Mouse (Mus musculus) left cerebral cortex, adult 8-10 months (tissue): ENCODE results near the gene S1pr4. TPM values are rescaled to one million over a fixed set of nuclear protein-coding genes. Genes with fewer than 3 reads are reported as not detected.

Experiments
- microRNA-seq, 2 experiments: library from miRNA; unstranded; fragments of <30 nt; microRNA quantifications; one replicate each; pipeline ENCODE4 v1.2.0; 2022
- total RNA-seq, 4 experiments: library from RNA; stranded (reverse); gene quantifications; 2 replicates each; pipeline ENCODE4 v1.2.4; 2022

S1pr4 gene
- total RNA-seq, 4 experiments from 2014 or later: 0.41 to 1.2 (median 0.89) TPM

Small RNAs within 50 kb of the gene (microRNA-seq; reads per million reads assigned to microRNA genes)
- gene Gm25595: 0 reads per million in 2 experiments

Other genes starting within 250 kb of the S1pr4 start
- 100 to 1,000 TPM; 167 to 192 (median 183) TPM for gene Matk, start 247.2 kb downstream of the S1pr4 start, total RNA-seq
- gene Mrpl54, start 233.2 kb downstream of the S1pr4 start, total RNA-seq: 10 to 100 TPM; 39.8 to 51.5 (median 47.8) TPM
- gene Apba3, start 233.2 kb downstream of the S1pr4 start, total RNA-seq: 10 to 100 TPM; 24.3 to 38.6 (median 27.6) TPM
- gene Tjp3, start 208.6 kb downstream of the S1pr4 start, total RNA-seq: under 1 TPM in 3 of 4 experiments, not detected in 1; 0.23 to 1.00 (median 0.27) TPM
- gene Pip5k1c, start 207.2 kb downstream of the S1pr4 start, total RNA-seq: 100 to 1,000 TPM; 355 to 367 (median 361) TPM
- gene Cactin, start 179.0 kb downstream of the S1pr4 start, total RNA-seq: 10 to 100 TPM; 27.7 to 30.9 (median 29.2) TPM
- 1 to 10 TPM in 2 of 4 experiments, under 1 TPM in 2; 0.63 to 1.3 (median 0.93) TPM for gene Tbxa2r, start 171.4 kb downstream of the S1pr4 start, total RNA-seq
- 1 to 10 TPM; 2.0 to 2.3 (median 2.2) TPM for gene Gipc3, start 156.9 kb downstream of the S1pr4 start, total RNA-seq
- gene Hmg20b, start 149.7 kb downstream of the S1pr4 start, total RNA-seq: 10 to 100 TPM; 20.2 to 31.9 (median 27.2) TPM
- gene Mfsd12, start 142.6 kb downstream of the S1pr4 start, total RNA-seq: 10 to 100 TPM; 36.8 to 42.2 (median 37.9) TPM
- 1 to 10 TPM in 3 of 4 experiments, under 1 TPM in 1; 0.77 to 2.4 (median 1.2) TPM for gene 4930404N11Rik, start 134.3 kb downstream of the S1pr4 start, total RNA-seq
- 10 to 100 TPM; 66.8 to 73.4 (median 70.6) TPM for gene Fzr1, start 121.6 kb downstream of the S1pr4 start, total RNA-seq
- gene Dohh, start 115.7 kb downstream of the S1pr4 start, total RNA-seq: 10 to 100 TPM; 81.4 to 89.7 (median 85.5) TPM
- 1 to 10 TPM; 2.0 to 5.2 (median 4.0) TPM for gene Gm48551, start 115.7 kb downstream of the S1pr4 start, total RNA-seq
- 1 to 10 TPM; 2.5 to 3.3 (median 2.6) TPM for gene Gm48552, start 111.1 kb downstream of the S1pr4 start, total RNA-seq
- 1 to 10 TPM in 2 of 4 experiments, under 1 TPM in 2; 0.50 to 1.6 (median 0.84) TPM for gene Smim24, start 107.1 kb downstream of the S1pr4 start, total RNA-seq
- gene Nfic, start 44.5 kb downstream of the S1pr4 start, total RNA-seq: 10 to 100 TPM; 83.3 to 98.1 (median 85.4) TPM
- 100 to 1,000 TPM; 229 to 265 (median 242) TPM for gene Celf5, start 17.4 kb downstream of the S1pr4 start, total RNA-seq
- gene Ncln, start 3.7 kb downstream of the S1pr4 start, total RNA-seq: 10 to 100 TPM; 70.9 to 91.6 (median 73.7) TPM
- 1 to 10 TPM; 3.4 to 6.1 (median 5.3) TPM for gene Gna15, start 24.1 kb upstream of the S1pr4 start, total RNA-seq
- 100 to 1,000 TPM in 3 of 4 experiments, 10 to 100 TPM in 1; 99.3 to 110 (median 101) TPM for gene Gna11, start 45.1 kb upstream of the S1pr4 start, total RNA-seq
- gene Aes, start 59.4 kb upstream of the S1pr4 start, total RNA-seq: 100 to 1,000 TPM; 719 to 760 (median 743) TPM
- 10 to 100 TPM; 36.2 to 42.3 (median 39.2) TPM for gene Tle2, start 74.4 kb upstream of the S1pr4 start, total RNA-seq
- 10 to 100 TPM; 10.3 to 17.2 (median 14.0) TPM for gene Tle6, start 100.9 kb upstream of the S1pr4 start, total RNA-seq
- gene BC025920, start 106.1 kb upstream of the S1pr4 start, total RNA-seq: 1 to 10 TPM; 3.3 to 5.4 (median 3.9) TPM
- 10 to 100 TPM; 21.8 to 27.9 (median 25.2) TPM for gene Sirt6, start 127.7 kb upstream of the S1pr4 start, total RNA-seq
- gene Ankrd24, start 128.4 kb upstream of the S1pr4 start, total RNA-seq: 10 to 100 TPM; 39.7 to 47.9 (median 43.1) TPM
- 1 to 10 TPM; 2.7 to 5.4 (median 3.3) TPM for gene Gm10778, start 148.9 kb upstream of the S1pr4 start, total RNA-seq
- 10 to 100 TPM in 3 of 4 experiments, 1 to 10 TPM in 1; 9.1 to 14.3 (median 11.6) TPM for gene Zfp433, start 204.7 kb upstream of the S1pr4 start, total RNA-seq